Mouse (Mus musculus) midbrain, embryonic 11.5 days (tissue): ENCODE data around the gene Galnt3. TPM values are rescaled to one million over a fixed set of nuclear protein-coding genes. Genes with fewer than 3 reads are reported as not detected.

Experiments used
- ATAC-seq: fragments of 200-750 bp; cut with Nextera tagmentation; 2 replicates; pipeline ENCODE4 v1.8.0; 2017; ENCODE audit warnings: moderate TSS enrichment, moderate library complexity; ENCODE audit not compliant: low FRiP score
- DNase-seq: peaks from one replicate; pipeline ENCODE4 v3.0.0; 2015; ENCODE audit warnings: low spot score; ENCODE audit errors: missing footprints
- H3K27ac ChIP-seq: fragments of 300-500 bp; sonication (generic); 2 replicates; pipeline ENCODE4 v1.5.1; 2014; ENCODE audit warnings: low read depth, low read length
- H3K27me3 ChIP-seq: fragments of 300-500 bp; sonication (generic); 2 replicates; pipeline ENCODE4 v1.6.1; 2014; ENCODE audit warnings: mild to moderate bottlenecking, low read length, moderate library complexity, mixed read lengths; ENCODE audit not compliant: control insufficient read depth, insufficient read depth
- H3K36me3 ChIP-seq: fragments of 300-500 bp; sonication (generic); 2 replicates; pipeline ENCODE4 v1.6.1; 2014; ENCODE audit warnings: mild to moderate bottlenecking, low read length, moderate library complexity, mixed read lengths; ENCODE audit not compliant: control insufficient read depth, insufficient read depth
- H3K4me1 ChIP-seq: fragments of 300-500 bp; sonication (generic); 2 replicates; pipeline ENCODE4 v1.6.1; 2014; ENCODE audit warnings: low read length; ENCODE audit not compliant: control insufficient read depth, insufficient read depth
- H3K4me2 ChIP-seq: fragments of 300-500 bp; sonication (generic); 2 replicates; pipeline ENCODE4 v1.6.1; 2014; ENCODE audit warnings: mild to moderate bottlenecking, moderate library complexity
- H3K4me3 ChIP-seq: fragments of 300-500 bp; sonication (generic); 2 replicates; pipeline ENCODE4 v1.5.1; 2014; ENCODE audit warnings: low read depth, low read length
- H3K9ac ChIP-seq: fragments of 300-500 bp; sonication (generic); 2 replicates; pipeline ENCODE4 v1.6.1; 2014; ENCODE audit warnings: low read length
- H3K9me3 ChIP-seq: fragments of 300-500 bp; sonication (generic); 2 replicates; pipeline ENCODE4 v1.6.1; 2016; ENCODE audit warnings: low read length; ENCODE audit not compliant: control insufficient read depth
- WGBS: fragments of 180-500 bp; shearing (Covaris S2); extraction: QIAGEN DNeasy Blood & Tissue Kit; methylation state at CpG from one replicate; pipeline ENCODE4 v1.1.7; 2014; 5-methylcytosine and 5-hydroxymethylcytosine counted together
- polyA plus RNA-seq: library from polyadenylated mRNA; unstranded; fragments of >200 nt; fragmentation: Nextera tagmentation; extraction: Ambion mirVana; gene quantifications from 2 replicates; pipeline ENCODE4 v1.2.1, GENCODE M21; 2014

The Galnt3 gene
- polyA plus RNA-seq, 1 experiment from 2014 or later: 1.1 TPM

DNA sequence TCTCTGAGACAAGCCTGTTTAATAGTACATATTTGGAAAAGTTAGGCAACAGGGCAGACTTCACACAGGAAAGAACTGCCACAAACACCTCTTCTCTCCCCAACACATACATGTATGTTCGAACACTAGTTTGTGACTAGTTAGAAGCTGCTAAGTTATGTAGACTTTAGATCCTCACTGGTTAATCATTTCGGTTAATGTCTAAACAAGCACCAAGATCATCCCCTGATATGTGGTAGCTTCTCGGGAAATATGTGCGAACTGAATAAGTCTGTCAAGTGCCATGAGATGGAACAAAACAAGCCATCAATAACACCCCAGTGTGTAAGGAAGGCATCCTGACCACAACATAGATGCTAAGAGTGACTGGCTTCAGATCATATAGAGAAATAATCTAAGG is 2.1 kb upstream of the Galnt3 start:
- H3K9me3 ChIP-seq: no peaks in the 10 kb centered on the region
- H3K4me1 ChIP-seq: peaks cover 5% of the 10 kb centered on the region; the same call in 1 of the 2 replicates
- no peak overlapping the region for H3K9ac ChIP-seq
- ATAC-seq (no peak), DNase-seq (peak; percentile 82)
- no peak overlapping the region for H3K4me2 ChIP-seq
- H3K27me3 ChIP-seq: peaks cover 27% of the 10 kb centered on the region
- H3K27ac ChIP-seq: no peak overlapping the region
- no peak overlapping the region for H3K4me3 ChIP-seq
- WGBS: 90% methylated on average over 4 of the region's 4 CpGs
- no peaks in the 10 kb centered on the region for H3K36me3 ChIP-seq

DNA sequence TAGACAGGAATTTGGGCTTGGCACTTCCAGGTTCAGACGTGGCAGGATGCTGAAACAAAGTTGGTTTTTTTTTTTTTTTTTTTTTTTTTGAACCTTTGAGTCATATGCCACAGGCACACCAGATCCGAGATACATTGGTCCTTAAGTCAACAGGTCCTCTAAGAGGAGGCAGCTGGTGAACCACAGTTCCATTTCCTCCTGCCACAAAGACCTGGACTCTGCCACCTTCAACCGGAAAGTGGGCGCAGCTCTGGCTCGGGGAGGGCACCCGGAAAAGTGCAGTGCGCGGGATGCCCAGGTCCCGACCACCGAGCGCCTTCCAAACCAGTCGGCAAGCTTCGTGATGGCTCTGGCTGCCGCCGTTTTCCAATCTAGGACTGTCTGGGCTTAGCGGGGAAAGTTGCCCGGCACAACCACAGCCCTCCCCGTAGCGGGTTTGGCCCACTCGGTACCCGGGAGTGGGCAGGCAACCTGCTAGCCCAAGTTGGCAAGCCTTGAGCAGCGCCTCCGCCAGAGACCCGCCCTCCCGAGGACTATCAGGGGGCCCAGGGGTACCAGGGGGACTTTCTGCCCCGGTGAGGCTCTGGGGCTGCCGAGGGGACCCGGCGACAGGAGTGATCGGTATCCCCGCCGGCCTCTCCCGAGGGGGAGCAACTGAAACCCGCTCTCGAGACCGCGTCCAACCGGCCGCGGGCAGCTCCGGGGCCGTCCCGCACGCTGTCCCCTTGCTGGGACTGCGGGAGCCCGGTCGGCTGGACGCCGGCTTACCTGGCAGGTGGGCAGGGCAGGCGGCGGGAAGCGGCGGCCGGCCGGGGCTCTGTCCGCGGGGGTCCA is 821 bp downstream of the Galnt3 start:
- no peaks in the 10 kb centered on the region for H3K36me3 ChIP-seq
- WGBS: under 1% methylated on average over 57 of the region's 57 CpGs
- H3K27ac ChIP-seq: no peak overlapping the region
- H3K4me3 ChIP-seq: peak overlapping the region; percentile 73
- DNase-seq: peak; percentile 96
- peaks cover 5% of the 10 kb centered on the region; the same call in 1 of the 2 replicates for H3K4me1 ChIP-seq
- ATAC-seq: peak; percentile 68
- H3K4me2 ChIP-seq: peak overlapping the region; percentile 100
- H3K27me3 ChIP-seq: peaks cover 27% of the 10 kb centered on the region
- H3K9me3 ChIP-seq: no peaks in the 10 kb centered on the region
- peak overlapping the region; percentile 61 for H3K9ac ChIP-seq

DNA sequence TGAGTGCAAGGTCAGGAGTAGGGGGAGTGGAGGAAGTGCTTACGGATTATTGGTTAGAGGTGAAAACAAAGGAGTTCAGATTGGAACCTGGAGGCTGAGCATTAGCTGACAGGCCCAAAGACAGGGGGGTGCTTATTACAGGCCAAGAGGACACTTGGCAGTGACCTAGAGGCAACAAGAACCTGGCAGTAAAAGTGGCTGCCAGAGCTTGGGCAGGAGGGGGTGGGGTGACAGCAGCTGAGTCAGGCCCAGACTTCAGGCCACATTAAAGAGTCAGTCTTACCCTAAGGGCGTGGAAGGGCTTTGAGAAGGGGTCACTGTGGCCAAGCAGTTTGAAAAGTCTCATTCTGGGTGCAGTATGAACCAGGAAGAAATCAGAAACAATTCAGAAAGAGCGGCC is 7.1 kb downstream of the Galnt3 start:
- Histone ChIP-seq H3K4me2 (no peak overlapping the region), H3K9me3 (no peaks in the 10 kb centered on the region), H3K36me3 (no peaks in the 10 kb centered on the region), H3K9ac (no peak overlapping the region), H3K27ac (no peak overlapping the region), H3K4me3 (no peak overlapping the region), H3K27me3 (peaks cover 4% of the 10 kb centered on the region; the same call in 1 of the 2 replicates), H3K4me1 (no peaks in the 10 kb centered on the region)
- DNase-seq: no peak
- 64% methylated on average over 3 of the region's 3 CpGs for WGBS
- ATAC-seq: no peak

DNA sequence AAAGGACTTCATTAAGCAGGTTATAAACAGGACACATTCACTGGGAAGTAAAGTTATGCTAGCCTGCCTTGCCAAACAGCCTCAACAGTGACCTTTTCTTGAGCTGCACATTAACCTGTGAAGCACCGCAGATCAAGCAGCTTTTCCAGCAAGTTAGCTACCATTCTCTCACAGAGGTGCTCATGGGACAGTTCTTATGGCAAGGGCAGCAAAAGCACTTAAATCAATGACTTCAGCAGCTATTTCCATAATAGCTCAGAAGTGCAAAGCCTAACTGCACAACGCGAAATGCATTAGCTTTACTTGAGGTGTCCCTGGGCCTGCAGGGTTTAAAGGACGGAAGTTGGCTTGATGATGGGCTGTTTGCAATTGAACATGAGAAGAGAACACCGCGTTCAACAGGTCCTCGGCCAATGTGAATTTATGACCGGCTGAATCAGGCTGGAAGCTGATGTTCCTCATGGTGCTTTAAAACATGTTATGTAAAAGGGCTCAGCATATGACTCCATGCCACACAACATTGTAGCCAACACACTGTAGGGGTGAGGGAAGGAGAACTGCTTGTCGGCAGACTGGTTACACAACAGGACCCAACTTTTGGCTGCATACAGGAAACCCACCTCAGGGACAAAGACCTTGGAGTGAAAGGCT is 16.8 kb downstream of the Galnt3 start:
- WGBS: 95% methylated on average over 9 of the region's 9 CpGs
- no peaks in the 10 kb centered on the region for H3K4me1 ChIP-seq
- no peaks in the 10 kb centered on the region for H3K9me3 ChIP-seq
- no peaks in the 10 kb centered on the region for H3K36me3 ChIP-seq
- no peaks in the 10 kb centered on the region for H3K27me3 ChIP-seq
- H3K9ac ChIP-seq: no peak overlapping the region
- no peak overlapping the region for H3K4me3 ChIP-seq
- peak; percentile 64 for DNase-seq
- ATAC-seq: no peak
- no peak overlapping the region for H3K27ac ChIP-seq
- no peak overlapping the region for H3K4me2 ChIP-seq

DNA sequence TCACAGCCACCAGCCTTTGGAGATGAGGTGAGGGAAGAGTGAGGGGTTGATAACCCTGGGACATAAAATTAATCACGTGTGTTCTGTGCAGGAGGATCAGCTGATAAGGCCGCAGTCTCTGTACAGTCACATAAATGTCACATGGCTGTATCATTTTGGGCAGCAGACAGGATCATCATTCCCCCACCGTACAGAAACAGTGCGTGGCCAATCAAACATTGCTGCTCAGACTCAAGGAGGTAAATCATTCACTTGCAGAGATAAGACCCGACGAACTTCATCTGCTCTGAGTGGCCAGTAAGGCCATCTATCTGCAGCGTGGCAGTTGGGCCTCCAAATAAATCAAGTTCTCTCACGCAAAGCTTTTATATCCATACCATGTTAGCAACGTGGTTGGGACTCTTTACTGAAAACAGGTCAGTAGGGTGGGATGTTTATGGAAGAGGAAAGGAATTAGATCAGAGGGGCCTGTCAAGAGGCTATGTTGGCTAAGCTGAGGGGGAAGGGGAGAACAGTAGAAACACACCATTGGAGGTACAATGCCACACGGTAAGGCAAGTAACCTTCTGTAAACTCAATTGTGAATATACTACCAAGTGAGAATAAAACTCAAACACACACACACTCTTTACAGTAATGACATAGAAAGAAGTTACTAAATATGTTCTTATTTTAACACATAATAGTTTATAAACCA is 20.9 kb downstream of the Galnt3 start:
- Histone ChIP-seq H3K27me3 (no peaks in the 10 kb centered on the region), H3K4me3 (no peak overlapping the region), H3K9me3 (no peaks in the 10 kb centered on the region), H3K36me3 (no peaks in the 10 kb centered on the region), H3K9ac (no peak overlapping the region), H3K4me1 (no peaks in the 10 kb centered on the region), H3K4me2 (no peak overlapping the region), H3K27ac (no peak overlapping the region)
- ATAC-seq (no peak), DNase-seq (peak; percentile 53)
- WGBS: 92% methylated on average over 10 of the region's 10 CpGs

DNA sequence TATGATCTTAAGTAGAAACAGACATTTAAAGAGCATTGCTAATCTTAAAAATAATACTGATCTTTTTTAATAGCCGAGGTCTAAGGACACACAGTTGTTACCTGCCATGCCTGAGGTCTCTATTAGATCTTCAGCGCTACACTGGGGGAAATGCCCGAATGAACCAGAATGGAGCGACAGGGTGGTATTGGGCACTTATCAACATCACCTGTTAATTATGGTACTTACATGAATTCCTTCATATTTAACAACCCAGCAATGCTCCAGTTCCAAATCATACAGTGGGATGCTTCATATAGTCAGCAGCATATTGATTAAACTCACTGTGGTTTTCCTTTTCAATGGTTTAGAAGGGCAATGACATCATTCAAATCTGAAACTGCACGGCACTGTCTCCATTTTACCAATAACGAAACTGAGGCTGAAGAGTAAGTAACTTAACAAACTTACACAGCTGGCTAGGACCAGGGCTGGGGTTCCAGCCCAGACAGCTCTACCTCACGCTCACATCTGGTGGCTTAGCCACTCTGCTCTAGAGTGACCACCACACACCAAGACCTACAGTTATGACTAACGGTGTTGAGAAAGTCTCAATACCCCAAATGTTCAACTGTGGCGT is 23.0 kb downstream of the Galnt3 start:
- Histone ChIP-seq H3K4me3 (no peak overlapping the region), H3K4me2 (no peak overlapping the region), H3K9ac (no peak overlapping the region), H3K4me1 (peaks cover 8% of the 10 kb centered on the region; the same call in 1 of the 2 replicates), H3K36me3 (no peaks in the 10 kb centered on the region), H3K27me3 (no peaks in the 10 kb centered on the region), H3K9me3 (no peaks in the 10 kb centered on the region), H3K27ac (no peak overlapping the region)
- ATAC-seq (no peak), DNase-seq (peak; percentile 68)
- WGBS: 89% methylated on average over 9 of the region's 9 CpGs

DNA sequence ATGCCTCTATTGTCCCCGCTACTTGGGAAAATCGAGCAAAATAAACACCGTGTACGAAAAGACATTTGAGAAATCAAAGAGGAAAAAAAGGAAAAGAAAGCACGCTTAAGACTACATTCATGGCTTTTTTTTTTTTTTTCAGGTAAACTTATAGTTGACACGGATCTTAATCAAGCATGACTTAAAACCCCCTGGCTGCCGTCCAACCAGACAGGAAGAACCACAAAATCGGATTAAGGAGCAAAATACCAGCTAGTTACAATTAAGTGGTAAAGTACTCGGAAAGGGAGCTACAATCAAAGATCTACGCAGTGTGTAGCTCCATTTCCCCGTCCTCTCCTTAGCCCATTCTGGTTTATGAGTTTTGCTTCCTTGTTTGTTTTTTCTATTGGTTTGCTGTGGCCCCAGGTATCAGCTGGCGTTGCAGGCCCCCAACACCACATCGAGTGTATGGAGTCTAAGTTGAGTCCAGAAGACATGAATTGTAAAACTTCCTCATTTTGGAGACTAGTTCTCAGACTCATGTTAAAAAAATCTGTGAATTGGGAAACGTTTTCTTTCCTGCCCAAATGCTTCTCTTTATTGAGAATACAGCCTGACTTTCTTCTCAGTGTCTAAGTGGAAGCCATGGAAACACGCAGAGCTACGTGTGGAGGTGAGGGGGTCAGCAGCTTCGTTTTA is 24.0 kb downstream of the Galnt3 start:
- ATAC-seq (0 out of 2 replicates have a peak, but pooled peaks have one; percentile 28), DNase-seq (peak; percentile 81)
- no peaks in the 10 kb centered on the region for H3K27me3 ChIP-seq
- no peak overlapping the region for H3K27ac ChIP-seq
- no peaks in the 10 kb centered on the region for H3K36me3 ChIP-seq
- WGBS: 62% methylated on average over 17 of the region's 17 CpGs
- H3K4me1 ChIP-seq: peaks cover 8% of the 10 kb centered on the region; the same call in 1 of the 2 replicates
- H3K4me3 ChIP-seq: no peak overlapping the region
- no peak overlapping the region for H3K9ac ChIP-seq
- H3K4me2 ChIP-seq: no peak overlapping the region
- H3K9me3 ChIP-seq: no peaks in the 10 kb centered on the region

DNA sequence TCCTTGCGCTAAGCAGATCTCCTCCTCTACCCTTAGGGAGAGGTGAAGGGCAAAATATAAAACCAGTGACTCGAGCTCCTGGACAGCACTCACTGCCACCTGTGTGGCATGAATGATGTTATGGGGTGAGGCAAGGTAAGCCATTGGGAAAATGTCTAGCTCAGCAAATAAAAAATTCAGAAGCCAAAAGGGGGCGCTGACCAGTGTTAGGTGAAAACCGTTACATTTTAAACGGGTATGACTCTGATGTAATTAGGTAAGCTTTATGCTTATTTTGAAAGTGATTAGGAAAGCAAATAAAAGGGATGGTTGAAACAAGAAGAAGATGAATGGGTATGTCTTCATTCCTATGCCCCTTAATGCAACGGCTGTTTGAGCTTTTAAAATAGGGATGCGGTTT is 24.6 kb downstream of the Galnt3 start:
- H3K9ac ChIP-seq: no peak overlapping the region
- no peak overlapping the region for H3K27ac ChIP-seq
- 80% methylated on average over 7 of the region's 7 CpGs for WGBS
- H3K27me3 ChIP-seq: no peaks in the 10 kb centered on the region
- DNase-seq (peak; percentile 78), ATAC-seq (no peak)
- H3K4me2 ChIP-seq: no peak overlapping the region
- no peak overlapping the region for H3K4me3 ChIP-seq
- no peaks in the 10 kb centered on the region for H3K9me3 ChIP-seq
- peaks cover 8% of the 10 kb centered on the region; the same call in 1 of the 2 replicates for H3K4me1 ChIP-seq
- no peaks in the 10 kb centered on the region for H3K36me3 ChIP-seq
